Mouse (Mus musculus) naive thymus-derived CD4-positive, alpha-beta T cell, adult 2 months (primary cell): ENCODE measurements around the gene Sec14l2.
A peak's percentile ranks its signal among the peaks of the same experiment; 100 is the strongest.
"Not testable (repeated sequence)": the region's sequence is repeated elsewhere in the genome, so short reads cannot be mapped to it uniquely, and the experiment has no call there.

ENCODE experiments used
- DNase-seq: peaks from one replicate; pipeline ENCODE4 v3.0.0-alpha.2; 2011; ENCODE audit warnings: low read depth

The Sec14l2 gene

GRCm38 (mm10) chr11:4133450-4133849 is 10.2 kb upstream of the Sec14l2 start:
- DNase-seq: peak; percentile 73

- not testable (repeated sequence) for DNase-seq
Measured at GRCm38 (mm10) chr11:4128461-4128860, 5.2 kb upstream of the Sec14l2 start.

- DNase-seq: no peak
Measured at GRCm38 (mm10) chr11:4127059-4127458, 3.8 kb upstream of the Sec14l2 start.

- DNase-seq: peak; percentile 64
Measured at GRCm38 (mm10) chr11:4123922-4124321, 707 bp upstream of the Sec14l2 start.

- DNase-seq: no peak
Measured at GRCm38 (mm10) chr11:4122226-4122625, 989 bp downstream of the Sec14l2 start.

- DNase-seq: no peak
Measured at GRCm38 (mm10) chr11:4121691-4122090, 1.5 kb downstream of the Sec14l2 start.

GRCm38 (mm10) chr11:4119635-4120034 is 3.6 kb downstream of the Sec14l2 start:
- no peak for DNase-seq

- DNase-seq: peak; percentile 58
Measured at GRCm38 (mm10) chr11:4118081-4118921, 4.9 kb downstream of the Sec14l2 start.

- DNase-seq: no peak
Measured at GRCm38 (mm10) chr11:4117372-4118071, 5.7 kb downstream of the Sec14l2 start.

- DNase-seq: no peak
Measured at GRCm38 (mm10) chr11:4116458-4117141, 6.6 kb downstream of the Sec14l2 start.

GRCm38 (mm10) chr11:4115407-4115806 is 7.8 kb downstream of the Sec14l2 start:
- DNase-seq: no peak

GRCm38 (mm10) chr11:4114541-4114940 is 8.7 kb downstream of the Sec14l2 start:
- not testable (repeated sequence) for DNase-seq

GRCm38 (mm10) chr11:4113970-4114369 is 9.2 kb downstream of the Sec14l2 start:
- DNase-seq: no peak

- DNase-seq: no peak
Measured at GRCm38 (mm10) chr11:4113496-4113895, 9.7 kb downstream of the Sec14l2 start.

GRCm38 (mm10) chr11:4112861-4113260 is 10.4 kb downstream of the Sec14l2 start:
- DNase-seq: no peak

GRCm38 (mm10) chr11:4112033-4112432 is 11.2 kb downstream of the Sec14l2 start:
- DNase-seq: no peak

GRCm38 (mm10) chr11:4108691-4109090 is 14.5 kb downstream of the Sec14l2 start:
- no peak for DNase-seq

GRCm38 (mm10) chr11:4107901-4108300 is 15.3 kb downstream of the Sec14l2 start:
- DNase-seq: not testable (repeated sequence)

- no peak for DNase-seq
Measured at GRCm38 (mm10) chr11:4105444-4105843, 17.8 kb downstream of the Sec14l2 start.

- DNase-seq: no peak
Measured at GRCm38 (mm10) chr11:4104989-4105388, 18.2 kb downstream of the Sec14l2 start.

GRCm38 (mm10) chr11:4103522-4103921 is 19.7 kb downstream of the Sec14l2 start:
- DNase-seq: no peak

GRCm38 (mm10) chr11:4101851-4102250 is 21.4 kb downstream of the Sec14l2 start:
- DNase-seq: no peak

- no peak for DNase-seq
Measured at GRCm38 (mm10) chr11:4099447-4099846, 23.8 kb downstream of the Sec14l2 start.
